Mouse (Mus musculus) myocyte (in vitro differentiated cells): Measurements from ENCODE around the gene Eno4. TPM values are rescaled to one million over a fixed set of nuclear protein-coding genes. Genes with fewer than 3 reads are reported as not detected.

ENCODE experiments used
- H3K27me3 ChIP-seq: one replicate; pipeline ENCODE4 v1.6.1; 2011; ENCODE audit not compliant: control insufficient read depth, insufficient read depth, insufficient read length
- H3K36me3 ChIP-seq: one replicate; pipeline ENCODE4 v1.6.1; 2011; ENCODE audit not compliant: control insufficient read depth, insufficient read depth
- H3K4me2 ChIP-seq: one replicate; pipeline ENCODE4 v1.6.1; 2011; ENCODE audit warnings: low read depth, control low read depth
- H3K4me3 ChIP-seq: one replicate; pipeline ENCODE4 v1.5.1; 2011; ENCODE audit warnings: mild to moderate bottlenecking, control low read depth, moderate library complexity
- H3K79me2 ChIP-seq: one replicate; pipeline ENCODE4 v1.6.1; 2011; ENCODE audit not compliant: control insufficient read depth, insufficient read depth
- H3ac ChIP-seq: one replicate; pipeline ENCODE4 v1.6.1; 2011; ENCODE audit not compliant: control insufficient read depth, insufficient read length
- CEBPB ChIP-seq: IDR thresholded peaks from 2 replicates; pipeline ENCODE4 v1.6.1; 2011; ENCODE audit warnings: mild to moderate bottlenecking, moderate library complexity; ENCODE audit not compliant: poor library complexity, insufficient read depth, severe bottlenecking
- E2F4 ChIP-seq: IDR thresholded peaks from one replicate; pipeline ENCODE4 v1.6.1; 2011; ENCODE audit warnings: mild to moderate bottlenecking, control low read depth, moderate library complexity; ENCODE audit not compliant: insufficient read depth
- MAX ChIP-seq: IDR thresholded peaks from one replicate; pipeline ENCODE4 v1.6.1; 2011; ENCODE audit warnings: low read depth, mild to moderate bottlenecking, control low read depth
- MYOD1 ChIP-seq, 3 experiments: IDR thresholded peaks; one replicate each; pipeline ENCODE4 v1.6.1; 2011; ENCODE audit warnings: control low read depth in 2 of 3, low read depth in 2 of 3, mild to moderate bottlenecking in 2 of 3, moderate library complexity in 1 of 3; ENCODE audit not compliant: insufficient read length in 2 of 3, control insufficient read depth in 1 of 3
- MYOG ChIP-seq, 3 experiments: IDR thresholded peaks; one replicate each; pipeline ENCODE4 v1.6.1; 2011; ENCODE audit warnings: control low read depth in 2 of 3, low read depth in 2 of 3, mild to moderate bottlenecking in 2 of 3; ENCODE audit not compliant: insufficient read length in 2 of 3, control insufficient read depth in 1 of 3, insufficient read depth in 1 of 3
- POLR2A ChIP-seq: IDR thresholded peaks from one replicate; pipeline ENCODE4 v1.6.1; 2011; ENCODE audit warnings: low read depth, mild to moderate bottlenecking, control low read depth, moderate library complexity; ENCODE audit not compliant: insufficient read length
- POLR2AphosphoS2 ChIP-seq: IDR thresholded peaks from one replicate; pipeline ENCODE4 v1.6.1; 2011; ENCODE audit warnings: low read depth, control low read depth; ENCODE audit not compliant: insufficient read length
- REST ChIP-seq: IDR thresholded peaks from one replicate; pipeline ENCODE4 v1.6.1; 2011; ENCODE audit warnings: mild to moderate bottlenecking, control low read depth, moderate library complexity; ENCODE audit not compliant: insufficient read depth, insufficient read length
- SRF ChIP-seq: IDR thresholded peaks from one replicate; pipeline ENCODE4 v1.6.1; 2011; ENCODE audit warnings: low read depth; ENCODE audit not compliant: control insufficient read depth, insufficient read length
- TCF12 ChIP-seq: IDR thresholded peaks from one replicate; pipeline ENCODE4 v1.6.1; 2011; ENCODE audit warnings: mild to moderate bottlenecking, control low read depth; ENCODE audit not compliant: poor library complexity, insufficient read depth, severe bottlenecking
- TCF3 ChIP-seq: IDR thresholded peaks from one replicate; pipeline ENCODE4 v1.6.1; 2011; ENCODE audit warnings: low read depth, control low read depth; ENCODE audit not compliant: insufficient read length
- USF1 ChIP-seq: IDR thresholded peaks from one replicate; pipeline ENCODE4 v1.6.1; 2011; ENCODE audit warnings: low read depth, mild to moderate bottlenecking, control low read depth, moderate library complexity
- polyA plus RNA-seq: library from polyadenylated mRNA; unstranded; fragments of >200 nt; fragmentation: generic; extraction: Trizol; gene quantifications from one replicate; pipeline ENCODE4 v1.2.1, GENCODE M21; 2012; ENCODE audit warnings: missing spikeins

Gene Eno4
- polyA plus RNA-seq, 1 experiment = 0.13 TPM

DNA sequence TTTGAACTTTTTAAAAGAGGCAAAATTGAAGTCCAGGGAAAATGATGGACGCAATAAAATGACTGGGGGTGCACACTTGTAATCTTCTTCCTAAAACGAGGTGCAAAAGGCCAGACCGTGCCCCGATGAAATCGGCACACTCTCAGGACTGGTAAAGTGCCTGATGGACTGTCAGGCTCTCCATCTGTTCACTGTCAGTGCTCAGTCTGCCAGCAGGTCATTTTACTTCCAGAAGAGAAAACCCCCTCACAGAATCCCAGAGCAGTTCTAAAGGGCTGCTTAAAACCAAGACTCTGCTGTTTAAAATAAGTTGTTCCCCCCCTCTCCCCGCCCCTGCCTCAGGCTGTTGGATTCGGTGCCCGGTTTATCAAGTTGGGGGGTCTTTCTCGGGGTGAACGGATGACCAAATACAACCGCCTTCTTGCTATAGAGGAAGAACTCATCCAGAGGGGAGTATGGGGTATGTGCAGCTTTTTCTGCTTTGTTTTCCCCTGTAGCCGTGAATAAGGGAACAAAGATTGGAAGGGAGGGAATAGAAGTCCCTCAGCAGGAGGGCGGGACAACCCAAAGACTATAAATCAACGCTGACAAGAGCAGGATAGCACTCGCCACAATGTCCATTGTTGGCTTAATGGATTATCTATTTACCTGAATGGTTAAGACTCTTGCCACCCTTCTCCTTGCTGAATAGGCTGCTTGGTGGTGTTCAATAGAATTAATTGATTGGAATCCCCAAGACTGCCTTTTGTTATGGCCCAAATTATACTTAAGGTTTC is 25.7 kb downstream of the Eno4 start:
- Histone ChIP-seq H3K79me2 (no peaks in the 10 kb centered on the region), H3K4me3 (no peak overlapping the region), H3K4me2 (no peak overlapping the region), H3ac (no peak overlapping the region), H3K27me3 (no peaks in the 10 kb centered on the region), H3K36me3 (no peaks in the 10 kb centered on the region)
- TF ChIP-seq POLR2A (no peak), TCF3 (no peak), TCF12 (no peak), REST (no peak), POLR2AphosphoS2 (no peak), USF1 (no peak), CEBPB (no peak), E2F4 (no peak), MYOD1 (IDR thresholded peaks at IDR 0.05; ENCODE audit: control insufficient read depth in 1 of 3, insufficient read length in 2 of 3, low read depth in 2 of 3) (no peak), MYOG (IDR thresholded peaks at IDR 0.05; ENCODE audit: control insufficient read depth in 1 of 3, insufficient read depth in 1 of 3, insufficient read length in 2 of 3, low read depth in 2 of 3) (no peak), MAX (no peak), SRF (no peak)

DNA sequence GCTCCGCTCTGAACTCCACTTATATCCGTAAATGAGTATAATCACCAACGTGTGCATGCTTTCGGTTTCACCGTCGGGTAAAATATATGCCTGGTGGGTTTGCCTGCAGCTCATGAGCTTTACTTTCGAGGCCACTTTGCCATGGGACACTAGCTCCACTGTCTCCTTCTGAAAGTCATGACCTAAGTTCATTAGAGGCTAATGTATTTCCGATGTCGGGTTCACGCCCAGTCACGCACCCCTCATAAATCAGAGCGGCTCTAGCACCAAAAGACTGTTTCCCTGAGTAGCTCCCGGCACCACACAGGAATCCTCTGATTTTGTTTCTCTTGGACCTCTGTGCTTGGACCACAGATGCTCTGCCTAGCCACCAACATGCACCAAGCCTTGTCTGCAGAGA is 27.6 kb downstream of the Eno4 start:
- no peak for TF ChIP-seq MAX
- no peak for TF ChIP-seq CEBPB
- no peak for TF ChIP-seq TCF3
- TF ChIP-seq POLR2A = no peak
- no peak for TF ChIP-seq SRF
- H3ac ChIP-seq = no peak overlapping the region
- no peaks in the 10 kb centered on the region for H3K36me3 ChIP-seq
- no peaks in the 10 kb centered on the region for H3K79me2 ChIP-seq
- no peak overlapping the region for H3K4me2 ChIP-seq
- no peak overlapping the region for H3K4me3 ChIP-seq
- no peaks in the 10 kb centered on the region for H3K27me3 ChIP-seq

DNA sequence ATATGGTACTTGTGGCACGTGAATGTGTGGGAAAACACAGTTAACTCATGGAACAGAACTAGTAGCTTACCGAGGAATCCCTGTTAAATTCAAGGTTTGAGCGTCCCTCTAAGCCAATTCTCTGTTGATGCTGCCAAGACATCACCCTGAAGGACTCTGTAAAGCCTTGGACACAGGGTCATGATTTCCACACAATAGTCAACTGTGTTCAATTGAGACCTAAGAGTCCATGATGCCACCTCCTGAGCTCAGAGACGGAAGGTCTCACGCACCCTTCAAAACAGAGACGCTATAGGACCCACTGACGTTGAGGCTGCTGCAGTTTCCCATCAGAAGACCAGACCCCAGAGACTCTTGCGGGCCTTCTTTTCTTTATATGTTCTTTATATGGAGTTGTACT is 30.9 kb downstream of the Eno4 start:
- TF ChIP-seq USF1 (no peak), MYOD1 (IDR thresholded peaks at IDR 0.05; ENCODE audit: control insufficient read depth in 1 of 3, insufficient read length in 2 of 3, low read depth in 2 of 3) (no peak), REST (no peak), SRF (no peak), E2F4 (no peak), POLR2A (no peak), MYOG (IDR thresholded peaks at IDR 0.05; ENCODE audit: control insufficient read depth in 1 of 3, insufficient read depth in 1 of 3, insufficient read length in 2 of 3, low read depth in 2 of 3) (no peak), POLR2AphosphoS2 (no peak), TCF12 (no peak), MAX (no peak), TCF3 (no peak), CEBPB (no peak)
- Histone ChIP-seq H3K36me3 (no peaks in the 10 kb centered on the region), H3K4me2 (no peak overlapping the region), H3K4me3 (no peak overlapping the region), H3K79me2 (no peaks in the 10 kb centered on the region), H3ac (no peak overlapping the region), H3K27me3 (no peaks in the 10 kb centered on the region)

DNA sequence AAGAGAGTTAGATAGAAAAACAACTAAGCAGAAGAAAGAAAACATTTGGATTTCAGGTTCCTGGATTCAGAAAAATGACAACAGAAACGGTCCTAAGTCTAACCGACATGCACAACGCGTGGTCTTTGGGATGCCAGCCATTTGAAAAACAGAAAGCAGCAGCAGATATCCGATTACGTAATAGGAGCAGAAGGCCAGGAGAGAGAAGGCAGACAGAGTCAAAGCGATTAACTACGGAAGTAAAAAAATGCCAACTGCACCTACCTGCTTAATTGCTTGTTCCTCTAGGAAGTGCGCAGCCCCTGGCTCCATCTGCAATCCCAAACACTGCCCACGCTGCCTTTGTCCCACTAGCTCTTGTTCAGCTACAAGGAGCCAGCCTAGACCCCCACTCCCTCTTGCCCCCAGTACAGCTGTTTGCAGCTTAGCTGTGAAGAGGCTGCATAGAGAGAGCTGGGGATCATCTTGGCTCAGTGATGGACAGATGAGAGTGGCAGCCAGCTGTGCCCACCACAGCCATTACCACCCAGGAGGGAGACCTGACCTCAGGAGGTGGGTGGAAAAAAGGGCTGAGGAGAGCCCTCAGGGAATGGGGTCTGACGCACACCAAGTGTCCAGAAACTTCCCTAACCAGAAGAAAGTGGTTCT is 32.1 kb downstream of the Eno4 start:
- Histone ChIP-seq H3K36me3 (no peaks in the 10 kb centered on the region), H3K4me3 (no peak overlapping the region), H3K79me2 (no peaks in the 10 kb centered on the region), H3K27me3 (no peaks in the 10 kb centered on the region), H3K4me2 (no peak overlapping the region), H3ac (no peak overlapping the region)
- TF ChIP-seq MYOD1 (IDR thresholded peaks at IDR 0.05; ENCODE audit: control insufficient read depth in 1 of 3, insufficient read length in 2 of 3, low read depth in 2 of 3) = peak in 2 of 3 experiments; percentile 84 to 96
- no peak for TF ChIP-seq MAX
- TF ChIP-seq REST = no peak
- TF ChIP-seq SRF = no peak
- TF ChIP-seq POLR2AphosphoS2 = no peak
- no peak for TF ChIP-seq TCF3
